Mouse (Mus musculus): ENCODE results near the gene Wdr62.

GRCm38 (mm10) chr7:30279536-30279935 lies 683 bp downstream of the Wdr62 start:
- TF ChIP-seq CTCF (IDR thresholded peaks at IDR 0.05) (no peak), POLR2A (IDR thresholded peaks at IDR 0.05; ENCODE audit: insufficient read depth, low read depth, low read length) (no peak)
